Mouse (Mus musculus) cerebellum, adult 18-20 months (tissue): ENCODE measurements around the gene Them4.
A peak's percentile ranks its signal among the peaks of the same experiment; 100 is the strongest.
"Not testable (repeated sequence)": the region's sequence is repeated elsewhere in the genome, so short reads cannot be mapped to it uniquely, and the experiment has no call there.

Experiments used
- DNase-seq, 2 experiments: peaks; one replicate each; pipeline ENCODE4 v3.0.0; 2021

Gene Them4

GRCm38 (mm10) chr3:94309633-94310363 is at the start of gene Them4:
TSS of gene Them4 (plus strand) at chr3:94310089.
- peak; percentile 96 to 97 for DNase-seq

GRCm38 (mm10) chr3:94260598-94260997 is 49.3 kb upstream of the Them4 start:
- DNase-seq = no peak

GRCm38 (mm10) chr3:94263736-94264135 is 46.2 kb upstream of the Them4 start, which contains the start of gene Gm4778:
TSS of gene Gm4778 (plus strand) at chr3:94264036.
- not testable (repeated sequence) for DNase-seq

- no peak for DNase-seq
Measured at GRCm38 (mm10) chr3:94275991-94276390, 33.9 kb upstream of the Them4 start.

- DNase-seq = no peak
Measured at GRCm38 (mm10) chr3:94305457-94305856, 4.4 kb upstream of the Them4 start.

GRCm38 (mm10) chr3:94306975-94307374 is 2.9 kb upstream of the Them4 start:
- DNase-seq = no peak

- peak in 1 of 2 experiments; percentile 9 for DNase-seq
Measured at GRCm38 (mm10) chr3:94310491-94310890, 602 bp downstream of the Them4 start.

GRCm38 (mm10) chr3:94310911-94311310 is 1.0 kb downstream of the Them4 start:
- DNase-seq = peak in 1 of 2 experiments; percentile 20

GRCm38 (mm10) chr3:94311376-94311775 is 1.5 kb downstream of the Them4 start:
- DNase-seq = peak; percentile 7 to 8

- DNase-seq = no peak
Measured at GRCm38 (mm10) chr3:94328681-94329080, 18.8 kb downstream of the Them4 start.

GRCm38 (mm10) chr3:94334442-94334841 is 24.6 kb downstream of the Them4 start:
- no peak for DNase-seq

GRCm38 (mm10) chr3:94338522-94338921 is 28.6 kb downstream of the Them4 start:
- no peak for DNase-seq

GRCm38 (mm10) chr3:94341959-94342422 is 32.1 kb downstream of the Them4 start, which contains the start of gene Them5:
TSS of gene Them5 (plus strand) at chr3:94342099.
- DNase-seq = no peak

- DNase-seq = no peak
Measured at GRCm38 (mm10) chr3:94342552-94342951, 32.7 kb downstream of the Them4 start.

- DNase-seq = no peak
Measured at GRCm38 (mm10) chr3:94344182-94344581, 34.3 kb downstream of the Them4 start.

GRCm38 (mm10) chr3:94344897-94345296 is 35.0 kb downstream of the Them4 start:
- no peak for DNase-seq

GRCm38 (mm10) chr3:94348146-94348545 is 38.3 kb downstream of the Them4 start:
- DNase-seq = no peak

GRCm38 (mm10) chr3:94360812-94361211 is 50.9 kb downstream of the Them4 start:
- no peak for DNase-seq

- no peak for DNase-seq
Measured at GRCm38 (mm10) chr3:94362138-94362537, 52.2 kb downstream of the Them4 start, which contains the start of gene C2cd4d. TSS of gene C2cd4d (plus strand) at chr3:94362438.

- DNase-seq = peak; percentile 58 to 76
Measured at GRCm38 (mm10) chr3:94363291-94364153, 53.6 kb downstream of the Them4 start.

- DNase-seq = peak in 1 of 2 experiments; percentile 26
Measured at GRCm38 (mm10) chr3:94364154-94364526, 54.3 kb downstream of the Them4 start.

- DNase-seq = peak; percentile 82 to 88
Measured at GRCm38 (mm10) chr3:94366761-94367160, 56.9 kb downstream of the Them4 start.

- no peak for DNase-seq
Measured at GRCm38 (mm10) chr3:94367511-94367910, 57.6 kb downstream of the Them4 start.

- no peak for DNase-seq
Measured at GRCm38 (mm10) chr3:94368631-94369030, 58.7 kb downstream of the Them4 start.
